Mouse (Mus musculus) heart, adult 11 months (tissue): ENCODE results near the gene Tspan2.

Experiments
- DNase-seq: peaks from one replicate; pipeline ENCODE4 v3.0.0; 2022

The Tspan2 gene

DNA sequence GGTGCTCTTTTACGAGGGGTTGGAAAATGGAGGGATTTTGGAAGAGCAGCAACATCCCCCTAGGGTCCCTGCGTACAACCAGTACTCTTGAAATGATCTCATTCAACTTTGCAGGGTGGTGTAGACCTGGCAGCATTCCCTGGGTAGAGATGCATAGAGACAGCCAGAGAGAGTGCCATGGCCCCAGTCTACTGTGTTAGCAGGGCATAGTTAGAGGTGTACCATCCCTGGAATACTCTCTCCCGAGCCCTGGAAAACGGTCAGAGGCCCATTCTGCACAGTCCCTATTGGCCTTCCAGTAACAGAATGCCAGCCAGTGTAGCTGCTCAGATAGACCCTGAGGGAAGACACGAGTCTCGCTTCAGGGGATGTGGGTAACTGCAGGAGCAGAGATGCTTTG is 1.3 kb downstream of the Tspan2 start:
- peak; percentile 93 for DNase-seq

DNA sequence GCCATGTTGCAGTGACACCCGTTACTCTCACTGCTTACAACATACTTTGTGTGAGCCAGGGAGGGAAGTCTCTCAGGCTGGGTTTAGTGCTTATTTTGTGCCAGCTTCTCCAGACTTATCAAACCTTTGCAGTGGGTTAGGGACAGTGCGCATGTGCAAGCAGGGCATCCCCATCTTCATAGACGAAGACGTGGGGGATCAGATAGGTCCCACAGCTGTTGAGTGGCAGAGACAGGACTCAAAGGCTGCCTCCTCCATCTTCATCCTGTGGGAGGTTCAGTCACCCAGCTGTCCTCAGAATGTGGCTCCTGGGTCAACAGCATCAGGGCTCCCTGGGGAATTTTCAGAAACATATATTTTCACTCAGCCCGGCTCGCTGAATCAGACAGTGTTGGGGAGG is 2.1 kb downstream of the Tspan2 start:
- peak; percentile 86 for DNase-seq

DNA sequence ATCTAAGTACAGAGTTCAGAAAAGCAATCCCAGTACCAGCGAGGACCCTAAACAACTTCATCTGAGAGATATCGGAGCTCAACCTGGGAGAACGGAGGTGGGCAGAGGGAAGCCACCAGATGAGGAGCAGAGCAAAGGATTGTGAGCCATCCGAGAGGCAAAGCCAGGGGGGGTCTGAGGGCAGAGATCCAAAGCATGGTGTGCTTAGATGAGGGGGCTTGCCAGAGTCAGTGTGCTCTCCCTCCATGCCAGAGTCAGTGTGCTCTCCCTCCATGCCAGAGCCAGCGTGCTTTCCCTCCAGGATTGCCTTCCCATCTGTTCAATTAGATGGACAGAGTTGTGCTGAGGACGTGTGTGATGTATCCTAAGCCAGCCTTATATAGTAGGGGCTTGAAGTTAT is 2.8 kb downstream of the Tspan2 start:
- peak; percentile 80 for DNase-seq

DNA sequence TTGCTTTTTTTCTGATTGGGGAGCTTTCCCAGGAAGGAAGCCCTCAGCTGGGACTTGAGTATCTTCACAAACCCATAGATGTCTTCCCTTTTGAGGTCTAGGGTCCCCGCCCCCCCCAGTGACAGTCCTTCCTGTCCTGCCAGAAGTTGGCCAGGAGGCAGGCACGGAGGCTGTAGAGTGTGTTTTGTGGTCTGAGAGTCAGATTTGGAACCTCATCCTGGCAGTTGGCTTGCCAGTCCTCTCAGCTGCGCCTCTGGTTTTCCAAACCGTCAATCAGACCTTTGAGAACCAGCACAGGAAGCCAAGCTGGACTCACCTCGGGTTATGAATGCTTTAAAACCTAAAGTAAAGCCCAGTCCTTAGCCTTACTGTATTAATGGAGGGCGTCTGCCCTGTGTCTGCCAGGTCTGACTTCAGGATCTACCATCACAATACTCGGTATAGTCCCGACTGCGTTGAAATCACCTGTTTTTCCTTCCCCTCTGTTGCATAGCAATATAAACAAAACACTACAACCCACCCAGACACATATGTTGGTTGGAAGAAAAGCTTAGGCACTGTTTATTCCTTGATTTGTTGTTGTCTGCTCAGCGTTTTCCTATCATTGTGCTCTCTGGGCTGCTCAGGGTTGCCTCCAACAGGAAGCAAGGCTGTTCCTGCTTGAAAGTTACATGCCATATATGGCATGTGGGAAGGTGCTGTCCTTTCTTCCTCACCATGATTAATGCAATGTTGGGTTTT is 4.0 kb downstream of the Tspan2 start:
- DNase-seq = peak; percentile 95

DNA sequence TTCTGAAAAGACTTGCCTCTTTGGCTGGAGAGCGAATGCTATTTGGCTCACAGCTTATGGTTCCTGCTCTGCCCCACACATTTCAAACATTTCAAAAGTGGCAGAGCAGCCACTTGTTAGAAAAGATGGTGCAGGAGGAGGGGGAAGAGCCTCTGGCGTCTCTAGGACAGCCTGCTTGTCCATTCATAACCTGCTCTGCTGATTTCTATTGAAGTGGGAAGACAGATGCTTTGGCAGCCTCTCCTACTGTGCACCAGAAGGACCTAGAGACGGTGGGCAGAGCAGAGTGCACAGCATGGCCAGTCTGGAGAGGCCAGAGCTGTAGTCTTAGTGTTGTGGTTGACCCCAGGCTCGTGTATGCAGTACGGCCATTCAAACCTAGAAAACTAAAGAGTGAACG is 4.6 kb downstream of the Tspan2 start:
- peak; percentile 77 for DNase-seq

DNA sequence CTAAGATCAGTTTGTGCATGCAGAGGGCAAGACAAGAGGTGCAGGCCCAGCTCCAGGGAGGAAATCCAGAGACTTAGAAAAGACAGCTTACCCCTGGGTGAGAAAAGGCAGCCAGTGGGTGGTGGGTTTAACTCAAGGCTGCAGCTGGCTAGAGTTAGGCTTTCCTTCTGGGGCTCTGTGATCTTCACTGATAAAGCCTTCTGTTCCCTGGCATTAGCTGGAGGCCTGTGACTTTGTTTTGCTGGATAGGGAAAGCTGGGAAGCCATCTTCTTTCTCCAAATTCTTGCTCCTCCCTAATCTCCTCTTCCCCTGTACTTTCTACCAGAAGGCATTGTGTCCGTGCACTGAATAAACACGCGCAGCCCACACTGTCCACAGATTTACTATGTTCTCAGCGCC is 8.4 kb downstream of the Tspan2 start:
- peak; percentile 58 for DNase-seq

DNA sequence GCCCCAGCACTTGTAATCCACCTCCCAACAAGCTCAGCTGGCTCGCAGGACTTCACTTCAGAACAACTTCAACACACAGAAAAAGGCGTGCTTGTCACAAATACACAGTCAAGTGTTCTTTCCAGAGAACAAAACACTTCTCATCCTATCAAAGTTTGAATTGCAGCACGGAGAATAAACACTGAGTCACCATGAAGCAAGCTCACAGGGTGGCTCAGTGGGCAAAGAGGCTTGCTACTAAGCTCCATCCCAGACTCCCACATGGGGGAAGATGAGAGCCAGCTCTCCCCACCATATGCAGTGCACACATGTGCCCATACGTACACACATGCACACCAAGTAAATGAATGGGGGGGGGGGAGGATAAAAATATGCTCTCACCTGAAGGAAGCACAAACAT is 8.9 kb downstream of the Tspan2 start:
- DNase-seq = peak; percentile 83

DNA sequence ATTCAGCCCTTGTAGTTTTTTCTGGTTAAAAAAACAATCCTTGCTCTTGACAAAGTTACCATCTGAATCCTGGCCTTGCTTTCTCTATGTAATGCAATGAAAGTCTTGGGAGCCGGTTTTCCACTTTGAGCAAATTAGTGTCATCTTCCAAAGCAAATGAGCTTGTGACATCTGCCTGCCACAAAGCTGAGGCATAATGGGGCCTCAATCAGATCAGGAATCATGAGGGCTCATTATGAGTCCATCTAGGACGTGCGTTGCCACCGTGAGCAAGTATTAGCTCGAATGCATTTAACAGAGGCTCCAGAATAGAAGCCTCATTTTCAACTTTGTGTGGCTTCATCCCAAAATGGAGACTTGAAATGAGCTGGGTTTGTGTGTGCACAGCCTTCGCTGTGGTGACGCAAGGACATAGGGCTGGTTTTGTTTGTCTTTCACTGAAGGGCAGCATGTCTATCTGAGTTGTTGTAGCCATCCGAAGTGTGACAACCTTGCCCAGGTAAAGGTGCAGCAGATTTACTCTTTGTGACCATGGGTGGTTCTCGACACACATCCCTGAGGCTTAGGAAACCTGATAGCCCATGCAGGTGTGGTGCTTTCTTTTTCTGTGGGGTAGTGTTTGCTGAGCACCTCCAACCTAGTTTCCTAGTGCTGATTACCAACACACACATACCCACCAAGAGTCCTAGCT is 9.6 kb downstream of the Tspan2 start:
- DNase-seq = peak; percentile 81

DNA sequence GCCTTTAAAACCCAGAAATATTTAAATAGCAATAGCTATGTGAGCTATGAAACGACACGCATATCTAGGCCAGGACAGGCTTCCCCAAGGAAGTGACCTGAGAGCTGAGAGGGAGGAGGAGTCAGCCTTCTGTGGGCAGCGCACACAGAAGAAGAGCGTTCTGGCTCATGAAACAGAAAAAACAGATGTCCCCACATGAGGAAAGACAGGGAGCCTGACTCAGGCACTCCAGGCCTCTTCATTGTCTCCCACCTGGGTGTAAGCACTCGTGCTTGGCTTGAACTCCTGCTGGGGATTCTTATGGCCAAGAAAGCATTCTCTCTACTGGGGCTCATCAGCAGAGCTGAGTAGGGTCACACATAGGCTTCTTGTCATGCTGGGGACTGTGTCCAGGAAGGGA is 10.3 kb downstream of the Tspan2 start:
- peak; percentile 97 for DNase-seq

DNA sequence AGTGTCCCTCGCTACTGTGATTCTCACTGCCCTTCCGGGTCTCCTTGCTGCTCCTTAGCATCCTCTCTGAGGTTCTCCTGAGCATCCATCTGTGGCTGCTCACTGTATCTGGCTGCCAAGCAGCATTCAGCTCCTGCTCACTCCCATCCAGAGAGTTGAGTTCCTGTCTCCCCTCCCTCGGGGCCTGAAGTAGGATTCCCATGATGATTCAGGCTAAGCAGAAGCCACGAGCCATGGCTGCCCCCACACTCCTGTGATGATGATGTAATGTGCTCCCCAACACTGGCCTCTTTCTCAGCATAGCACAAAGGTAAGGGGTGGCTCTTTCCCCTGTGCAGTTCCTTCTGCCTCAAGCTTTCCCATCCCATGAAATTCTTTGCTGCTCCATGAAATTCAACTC is 11.8 kb downstream of the Tspan2 start:
- peak; percentile 89 for DNase-seq

DNA sequence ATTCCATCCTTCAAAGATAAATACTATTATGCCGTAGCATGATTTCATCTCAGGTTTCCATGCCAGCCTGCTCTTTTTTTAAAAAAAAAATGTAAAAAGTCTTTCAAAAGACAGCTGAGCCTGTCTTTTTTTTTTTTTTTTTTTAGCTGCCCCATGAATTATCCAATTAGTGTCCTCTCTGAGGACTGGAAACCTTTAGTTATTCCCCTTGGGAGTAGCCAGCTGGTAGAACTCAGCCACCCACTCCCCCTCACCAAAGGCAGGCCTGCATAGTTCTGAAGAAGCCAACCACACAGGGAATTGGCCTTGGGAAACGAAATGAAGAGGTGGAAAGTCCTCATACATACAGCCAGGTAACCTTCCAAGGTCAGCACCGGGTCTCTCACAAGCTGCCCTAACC is 13.7 kb downstream of the Tspan2 start:
- peak; percentile 48 for DNase-seq

DNA sequence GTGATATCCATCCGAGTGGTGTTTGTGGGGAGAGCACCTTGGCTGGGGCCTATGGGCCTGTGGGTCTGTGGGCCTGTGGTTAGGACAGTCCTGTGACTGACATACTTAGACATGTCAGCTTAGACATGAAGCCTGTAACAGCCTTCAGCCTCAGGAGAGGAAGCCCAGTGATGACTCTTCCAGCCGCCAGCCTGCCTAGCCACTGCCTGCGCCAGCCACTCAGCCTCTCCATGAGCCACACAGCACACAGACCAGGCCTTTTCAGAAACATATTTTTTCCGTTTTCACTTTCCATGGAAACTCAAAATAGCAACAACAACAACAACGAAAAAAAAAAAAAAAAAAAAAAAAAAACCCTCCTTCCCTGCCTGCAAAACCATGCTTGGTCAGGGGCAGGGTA is 14.4 kb downstream of the Tspan2 start:
- peak; percentile 91 for DNase-seq

DNA sequence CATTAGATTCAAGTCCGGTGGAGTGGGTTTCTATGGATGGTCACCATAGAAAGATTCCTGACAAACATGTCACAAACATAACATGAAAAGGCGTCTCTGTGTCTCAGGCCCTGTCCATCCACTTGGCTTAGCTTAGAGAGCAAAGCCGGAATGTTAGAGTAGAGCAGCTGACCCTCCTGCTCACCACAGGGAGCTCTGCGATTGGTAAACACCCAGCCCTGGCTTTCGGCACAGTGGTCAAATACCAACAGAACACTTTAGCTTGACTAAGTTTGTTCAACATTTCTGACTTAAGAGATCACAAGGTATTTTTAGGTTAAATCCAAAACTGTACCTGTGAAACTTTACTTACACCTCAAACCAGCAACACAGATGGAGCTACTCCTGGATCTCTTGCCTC is 16.8 kb downstream of the Tspan2 start:
- DNase-seq = peak; percentile 22

DNA sequence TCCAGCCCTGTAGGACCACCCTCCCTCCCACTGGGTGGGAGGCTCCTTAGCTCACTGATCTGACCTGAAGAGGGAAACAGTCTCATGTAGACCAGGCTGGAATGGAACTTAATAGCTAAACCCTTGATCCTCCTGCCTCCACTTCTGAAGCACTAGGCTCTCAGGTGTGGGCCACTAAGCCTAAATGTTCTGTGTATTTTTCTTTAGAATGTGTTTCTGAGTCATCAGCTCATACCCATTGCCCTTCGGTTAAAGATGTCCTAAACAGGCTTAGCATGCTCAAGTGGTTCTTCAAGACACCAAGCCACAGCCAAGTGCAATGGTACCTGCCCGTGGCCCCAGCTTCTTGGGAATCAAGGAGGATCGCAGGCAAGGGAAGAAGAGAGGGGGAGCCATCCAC is 17.2 kb downstream of the Tspan2 start:
- peak; percentile 74 for DNase-seq

DNA sequence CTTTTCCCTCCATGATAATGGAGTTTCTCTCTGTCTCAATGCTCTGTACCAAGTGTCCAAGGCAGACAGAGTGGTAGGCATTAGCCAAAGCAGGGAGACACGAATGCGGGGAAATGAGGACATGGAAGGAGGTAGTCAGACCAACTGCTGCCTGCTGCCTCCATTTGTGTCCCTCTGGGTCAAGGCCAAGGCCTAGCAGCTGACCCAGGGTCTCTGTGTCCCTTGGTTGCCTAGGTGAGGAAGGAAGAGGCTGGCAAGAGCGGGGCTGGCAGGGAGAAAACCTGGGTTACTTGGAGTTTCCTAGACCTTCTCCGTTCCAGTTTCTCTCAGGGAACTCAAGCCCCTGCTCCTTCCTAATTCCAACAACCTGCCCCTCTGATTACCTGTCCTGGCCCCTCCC is 17.7 kb downstream of the Tspan2 start:
- DNase-seq = peak; percentile 88

DNA sequence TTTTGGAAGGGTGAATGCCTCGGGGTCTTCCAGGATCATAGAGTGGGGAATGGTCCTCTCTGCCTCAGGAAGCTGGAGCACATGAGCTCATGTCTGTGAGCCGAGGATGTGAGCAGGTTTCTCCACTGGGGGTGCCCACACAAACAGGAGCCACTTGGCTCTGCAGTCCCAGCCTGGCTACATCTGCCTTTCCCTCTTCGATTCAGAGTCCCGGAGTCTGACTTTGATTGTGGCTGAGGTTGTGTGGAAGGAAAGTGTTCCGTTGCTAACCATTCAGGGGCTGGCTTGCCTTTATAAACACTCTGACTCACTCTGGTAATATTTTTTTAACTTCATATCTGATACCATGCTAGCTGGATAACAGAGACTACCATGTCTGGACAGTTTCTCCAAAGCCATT is 18.1 kb downstream of the Tspan2 start:
- DNase-seq = peak; percentile 93

DNA sequence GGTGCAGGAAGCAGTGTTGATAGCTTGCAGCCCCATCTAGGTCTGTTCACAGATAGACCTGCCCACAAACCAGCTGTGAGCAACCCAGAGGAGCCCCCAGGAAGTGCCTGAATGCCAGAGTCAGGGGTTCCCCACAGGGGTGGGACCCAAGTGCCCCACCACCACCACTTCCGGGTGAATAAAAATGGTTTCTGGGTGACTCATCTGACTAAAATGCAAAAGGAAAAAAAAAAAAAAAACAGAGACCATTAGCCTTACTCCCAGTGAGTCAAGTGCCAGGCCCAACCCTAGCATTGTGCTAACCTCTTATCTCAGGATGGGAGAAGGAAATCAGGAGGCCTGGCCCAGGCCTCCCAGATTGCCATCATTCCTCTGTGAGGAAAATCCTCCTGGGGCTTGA is 21.5 kb downstream of the Tspan2 start:
- DNase-seq = peak; percentile 98

DNA sequence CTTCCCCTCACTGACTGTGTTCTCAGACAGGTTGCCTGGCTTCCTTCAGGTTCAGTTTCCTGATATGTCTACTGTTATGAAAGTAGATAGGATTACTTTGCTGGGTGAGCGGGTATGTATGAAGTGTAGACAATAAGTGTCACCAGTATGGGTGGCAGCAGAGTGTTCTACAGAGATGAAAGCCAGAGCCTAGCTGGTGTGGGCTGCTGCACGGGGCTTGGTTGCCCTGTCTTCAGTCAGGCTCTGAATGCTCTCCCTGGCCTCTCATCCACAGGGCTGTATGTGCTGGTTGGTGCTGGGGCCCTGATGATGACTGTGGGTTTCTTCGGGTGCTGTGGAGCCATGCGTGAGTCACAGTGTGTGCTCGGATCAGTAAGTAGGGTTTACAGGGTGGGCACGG is 22.7 kb downstream of the Tspan2 start:
- no peak for DNase-seq

DNA sequence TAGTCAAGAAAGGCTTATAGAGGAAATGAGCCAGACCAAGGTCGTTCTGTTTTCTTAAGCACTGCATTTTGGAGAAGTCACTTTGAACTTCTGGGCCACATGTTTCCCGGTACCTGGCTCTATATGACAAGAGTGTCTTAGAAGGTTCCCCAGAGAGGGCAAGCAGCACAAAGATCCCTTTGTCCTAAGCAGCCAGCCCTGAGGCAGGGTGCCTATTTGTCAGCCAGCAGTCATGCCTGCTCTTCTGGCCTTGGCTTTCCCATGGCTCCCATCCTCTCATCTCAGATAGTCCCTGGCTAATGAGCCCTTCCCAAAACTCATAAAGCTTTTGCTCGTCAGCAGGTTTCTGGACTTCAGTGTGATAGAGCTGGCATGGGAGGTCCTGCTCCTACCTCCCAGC is 25.9 kb downstream of the Tspan2 start:
- DNase-seq = peak; percentile 52

DNA sequence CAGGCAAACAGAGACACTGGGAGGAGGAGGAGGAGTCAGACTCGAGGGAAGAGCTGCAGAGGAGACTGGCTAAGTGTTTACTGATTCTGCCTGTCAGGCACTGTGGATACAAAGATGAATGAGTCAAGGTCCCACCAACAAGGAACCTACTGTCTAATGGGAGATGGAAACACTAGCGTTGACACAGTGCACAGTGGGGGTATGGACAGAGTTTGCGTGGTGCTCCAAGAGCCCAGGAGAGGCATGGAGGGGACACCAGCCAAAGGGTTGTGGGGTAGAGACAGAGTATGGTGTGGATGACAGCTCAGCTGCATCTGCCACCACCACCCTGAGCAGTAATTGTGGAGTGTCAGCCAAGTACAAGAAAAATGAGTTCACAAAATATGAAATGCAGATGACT is 28.1 kb downstream of the Tspan2 start:
- peak; percentile 80 for DNase-seq

DNA sequence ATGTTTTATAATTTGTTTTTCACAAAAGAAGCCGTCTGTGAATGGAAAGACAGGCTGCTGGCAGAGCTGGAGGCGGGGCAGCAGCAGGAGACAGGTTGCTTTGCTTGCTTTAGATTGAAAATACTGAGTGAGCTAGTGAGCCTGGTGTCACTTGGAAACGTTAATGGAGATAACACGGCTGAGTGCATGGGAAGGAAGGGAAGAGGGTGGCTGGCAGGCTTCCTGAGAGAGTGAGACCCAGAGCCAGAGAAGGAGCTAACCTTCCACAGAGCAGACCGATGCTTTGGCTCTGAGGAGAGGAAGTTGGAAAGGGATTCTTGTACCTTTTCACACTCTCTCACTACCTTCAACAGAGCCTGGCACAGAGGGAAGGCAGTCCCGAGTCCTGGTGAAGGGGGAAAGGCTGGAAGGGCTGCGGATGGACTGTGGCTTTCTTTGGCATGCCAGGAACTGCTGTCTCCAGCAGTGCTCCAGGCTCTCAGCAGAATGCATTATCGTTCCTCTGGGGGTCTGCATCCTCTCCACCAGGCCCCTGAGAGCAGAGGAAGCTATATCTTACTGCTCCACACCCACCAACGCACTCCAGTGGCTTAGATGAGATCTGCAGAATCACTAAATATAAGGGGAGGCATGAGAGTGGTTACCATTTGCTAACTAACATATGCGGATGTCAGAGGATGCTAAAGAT is 29.5 kb downstream of the Tspan2 start:
- DNase-seq = peak; percentile 95

DNA sequence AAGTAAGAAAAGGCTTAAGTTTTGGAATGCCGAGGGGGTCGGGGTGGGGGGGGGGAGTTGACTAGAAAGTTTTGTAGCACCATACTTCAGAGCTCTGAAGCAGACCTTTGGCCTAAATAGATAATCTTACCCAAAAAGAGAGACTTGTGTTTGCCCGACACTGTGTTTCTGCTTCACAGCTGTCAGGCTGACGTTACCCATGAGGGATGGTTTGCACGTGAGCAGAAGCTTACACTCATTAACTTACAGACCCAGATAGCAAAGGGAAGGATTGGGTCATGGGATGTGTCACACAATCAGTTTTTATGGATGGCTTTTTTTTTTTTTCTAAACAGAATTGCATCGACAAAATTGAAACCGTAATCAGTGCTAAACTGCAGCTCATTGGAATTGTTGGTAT is 30.5 kb downstream of the Tspan2 start:
- peak; percentile 74 for DNase-seq

DNA sequence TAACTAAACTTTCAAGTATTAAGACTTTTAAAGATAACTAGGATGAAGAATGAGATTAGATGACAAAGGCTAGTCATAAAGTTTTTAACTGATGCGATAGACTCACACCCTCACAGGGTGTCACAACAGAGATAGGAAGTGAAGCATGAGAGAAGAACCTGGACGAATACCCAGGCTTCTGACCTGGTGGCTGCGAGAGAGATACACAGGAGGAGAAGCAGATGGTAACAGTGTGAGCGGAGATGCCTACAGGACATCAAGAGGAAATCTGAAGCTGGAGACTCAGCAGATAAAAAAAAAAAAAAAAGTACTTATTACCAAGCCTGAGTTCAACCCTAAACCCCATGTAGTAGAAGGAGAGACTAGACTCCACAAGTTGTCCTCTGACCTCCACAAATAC is 38.7 kb downstream of the Tspan2 start:
- DNase-seq = no peak

DNA sequence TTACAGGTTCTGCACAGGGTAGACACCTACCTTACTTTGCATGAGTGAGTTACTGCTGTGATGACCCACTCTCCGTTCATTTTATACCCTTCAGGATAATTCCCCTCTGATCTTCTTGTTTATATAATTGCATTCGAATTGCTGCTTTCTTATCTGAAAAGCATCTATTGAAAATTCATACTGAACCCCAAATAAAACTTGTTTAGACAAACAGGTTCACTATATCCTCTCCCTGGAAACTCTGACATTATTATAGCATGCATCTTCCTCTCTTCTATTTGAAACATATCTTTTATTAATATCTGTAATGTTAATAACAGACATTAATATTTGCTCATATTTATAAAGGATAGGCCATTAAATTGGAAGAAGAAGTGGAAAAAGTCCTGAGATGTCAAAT is 48.3 kb downstream of the Tspan2 start, which contains the start of gene Tshb:
Gene Tshb (minus strand): TSS at position 101 of the 400 bp plus-strand sequence.
- no peak for DNase-seq
